Mouse (Mus musculus) lung, embryonic 15.5 days (tissue): ENCODE measurements at regions not wholly inside any gene's neighbourhood (a gene's known extent, or its start where the extent isn't known, plus 50 kb on each side); places are given as distances from the start of the nearest gene placed in this dataset.

Experiments
- ATAC-seq: fragments of 200-750 bp; cut with Nextera tagmentation; 2 replicates; pipeline ENCODE4 v1.8.0; 2017; ENCODE audit warnings: moderate number of reproducible peaks, borderline replicate concordance; ENCODE audit not compliant: low FRiP score, low TSS enrichment; ENCODE audit errors: extremely low read depth
- H3K27ac ChIP-seq: fragments of 300-500 bp; sonication (generic); 2 replicates; pipeline ENCODE4 v1.5.1; 2015; ENCODE audit warnings: moderate library complexity, mild to moderate bottlenecking, inconsistent platforms
- H3K27me3 ChIP-seq: fragments of 300-500 bp; sonication (generic); 2 replicates; pipeline ENCODE4 v1.6.1; 2015; ENCODE audit warnings: inconsistent platforms
- H3K36me3 ChIP-seq: fragments of 300-500 bp; sonication (generic); 2 replicates; pipeline ENCODE4 v1.6.1; 2015; ENCODE audit warnings: inconsistent platforms
- H3K4me1 ChIP-seq: fragments of 300-500 bp; sonication (generic); 2 replicates; pipeline ENCODE4 v1.6.1; 2015; ENCODE audit warnings: inconsistent platforms
- H3K4me2 ChIP-seq: fragments of 300-500 bp; sonication (generic); 2 replicates; pipeline ENCODE4 v1.6.1; 2015; ENCODE audit warnings: inconsistent platforms, mild to moderate bottlenecking, moderate library complexity
- H3K4me3 ChIP-seq: fragments of 300-500 bp; sonication (generic); 2 replicates; pipeline ENCODE4 v1.5.1; 2015; ENCODE audit warnings: mild to moderate bottlenecking, inconsistent platforms
- H3K9ac ChIP-seq: fragments of 300-500 bp; sonication (generic); 2 replicates; pipeline ENCODE4 v1.6.1; 2015; ENCODE audit warnings: inconsistent platforms
- H3K9me3 ChIP-seq: fragments of 300-500 bp; sonication (generic); 2 replicates; pipeline ENCODE4 v1.6.1; 2016; ENCODE audit warnings: inconsistent platforms
- WGBS: fragments of 180-500 bp; shearing (Covaris S2); methylation state at CpG from one replicate; pipeline ENCODE4 v1.1.7; 2015; 5-methylcytosine and 5-hydroxymethylcytosine counted together

DNA sequence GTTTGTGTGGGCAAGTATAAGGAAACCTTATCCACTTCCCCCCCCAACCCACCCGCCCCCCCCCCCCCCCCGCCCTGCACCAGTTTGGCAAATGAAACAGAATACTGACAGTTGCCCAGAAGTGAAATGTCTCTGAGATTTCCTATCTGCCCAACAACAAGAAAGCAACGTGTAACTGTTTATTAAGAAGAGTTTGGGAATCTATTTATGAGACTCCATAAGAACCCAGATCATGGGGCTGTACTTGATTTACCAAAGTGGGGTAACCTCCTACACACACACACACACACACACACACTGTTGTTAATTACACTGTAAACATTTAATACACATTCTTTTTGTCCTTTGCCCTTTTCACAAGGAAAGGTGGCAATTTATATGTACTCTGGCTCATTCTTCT, 165.6 kb upstream of the Tmem161b start:
- Histone ChIP-seq H3K4me3 (no peak overlapping the region), H3K9ac (no peak overlapping the region), H3K36me3 (no peaks in the 10 kb centered on the region), H3K4me2 (no peak overlapping the region), H3K27me3 (peaks cover 3% of the 10 kb centered on the region; the same call in 1 of the 2 replicates), H3K27ac (no peak overlapping the region), H3K9me3 (no peaks in the 10 kb centered on the region), H3K4me1 (no peaks in the 10 kb centered on the region)
- WGBS = 36% methylated on average over 2 of the region's 3 CpGs
- no peak for ATAC-seq

DNA sequence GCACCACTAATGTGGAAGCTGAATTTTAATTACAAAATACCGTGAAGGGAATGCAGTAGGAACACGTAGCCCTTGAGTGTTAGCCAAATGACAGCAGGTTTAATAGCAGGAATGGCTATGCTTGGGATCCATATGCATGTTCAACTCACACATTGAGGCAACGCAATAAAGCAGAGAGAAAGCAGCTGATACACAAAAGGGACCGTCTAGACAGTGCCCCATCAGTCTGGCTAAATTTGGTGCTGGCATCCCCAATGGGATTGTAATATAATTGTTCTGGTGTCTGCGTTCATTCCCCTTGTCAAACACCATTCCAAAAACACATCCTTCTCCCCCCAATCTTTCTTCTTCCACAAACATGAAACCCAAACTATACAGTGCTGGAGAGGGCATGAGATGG, 165.1 kb upstream of the Tmem161b start:
- Histone ChIP-seq H3K9me3 (no peaks in the 10 kb centered on the region), H3K4me3 (no peak overlapping the region), H3K27me3 (peaks cover 3% of the 10 kb centered on the region; the same call in 1 of the 2 replicates), H3K9ac (no peak overlapping the region), H3K4me2 (no peak overlapping the region), H3K27ac (no peak overlapping the region), H3K4me1 (no peaks in the 10 kb centered on the region), H3K36me3 (no peaks in the 10 kb centered on the region)
- WGBS = 69% methylated on average over 5 of the region's 5 CpGs
- no peak for ATAC-seq

DNA sequence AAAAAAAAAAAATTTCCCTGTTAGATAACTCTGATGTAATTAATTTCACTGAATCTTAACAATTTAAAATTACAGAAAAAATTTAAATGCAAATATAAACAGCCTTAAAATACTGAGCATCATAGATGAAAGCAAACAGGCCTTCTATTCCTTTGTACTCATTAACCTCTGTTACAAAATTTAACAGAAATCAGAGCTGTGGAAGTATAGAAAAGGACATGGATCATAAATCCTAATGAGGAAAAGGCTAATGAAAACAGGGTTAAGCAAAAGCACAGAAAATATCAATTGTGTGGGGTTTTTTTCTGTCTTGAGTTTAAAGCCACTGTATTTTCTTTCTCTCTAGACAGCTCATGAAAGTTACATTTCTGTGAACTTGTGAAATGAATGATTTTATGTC, 164.6 kb upstream of the Tmem161b start:
- no peaks in the 10 kb centered on the region for H3K9me3 ChIP-seq
- no peak for ATAC-seq
- no peak overlapping the region for H3K4me3 ChIP-seq
- H3K4me2 ChIP-seq = no peak overlapping the region
- peaks cover 3% of the 10 kb centered on the region; the same call in 1 of the 2 replicates for H3K27me3 ChIP-seq
- H3K27ac ChIP-seq = no peak overlapping the region
- H3K9ac ChIP-seq = no peak overlapping the region
- H3K36me3 ChIP-seq = no peaks in the 10 kb centered on the region
- H3K4me1 ChIP-seq = no peaks in the 10 kb centered on the region

DNA sequence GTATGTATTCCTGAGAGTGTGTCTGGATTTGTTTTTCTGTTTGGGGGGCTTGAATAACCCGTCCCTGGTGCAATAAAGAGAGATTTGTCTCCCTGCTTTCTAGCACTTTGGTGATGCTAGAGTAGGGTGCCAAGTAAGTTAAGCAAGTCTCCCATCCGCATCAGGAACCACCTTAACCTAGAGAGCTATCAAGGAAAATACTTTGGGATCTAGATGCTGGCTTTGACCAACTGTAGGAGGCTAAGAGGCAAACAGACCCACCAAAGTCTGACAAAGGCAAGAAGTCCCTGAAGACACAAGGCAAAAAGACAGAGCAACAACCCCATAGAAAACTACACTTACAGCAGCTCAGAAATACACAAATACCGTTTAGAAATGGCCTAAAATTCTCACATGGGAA, 163.8 kb upstream of the Tmem161b start:
- Histone ChIP-seq H3K9ac (no peak overlapping the region), H3K9me3 (no peaks in the 10 kb centered on the region), H3K4me3 (no peak overlapping the region), H3K36me3 (no peaks in the 10 kb centered on the region), H3K27ac (no peak overlapping the region), H3K4me1 (no peaks in the 10 kb centered on the region), H3K4me2 (no peak overlapping the region), H3K27me3 (peaks cover 3% of the 10 kb centered on the region; the same call in 1 of the 2 replicates)
- 68% methylated on average over 3 of the region's 3 CpGs for WGBS
- ATAC-seq = no peak

DNA sequence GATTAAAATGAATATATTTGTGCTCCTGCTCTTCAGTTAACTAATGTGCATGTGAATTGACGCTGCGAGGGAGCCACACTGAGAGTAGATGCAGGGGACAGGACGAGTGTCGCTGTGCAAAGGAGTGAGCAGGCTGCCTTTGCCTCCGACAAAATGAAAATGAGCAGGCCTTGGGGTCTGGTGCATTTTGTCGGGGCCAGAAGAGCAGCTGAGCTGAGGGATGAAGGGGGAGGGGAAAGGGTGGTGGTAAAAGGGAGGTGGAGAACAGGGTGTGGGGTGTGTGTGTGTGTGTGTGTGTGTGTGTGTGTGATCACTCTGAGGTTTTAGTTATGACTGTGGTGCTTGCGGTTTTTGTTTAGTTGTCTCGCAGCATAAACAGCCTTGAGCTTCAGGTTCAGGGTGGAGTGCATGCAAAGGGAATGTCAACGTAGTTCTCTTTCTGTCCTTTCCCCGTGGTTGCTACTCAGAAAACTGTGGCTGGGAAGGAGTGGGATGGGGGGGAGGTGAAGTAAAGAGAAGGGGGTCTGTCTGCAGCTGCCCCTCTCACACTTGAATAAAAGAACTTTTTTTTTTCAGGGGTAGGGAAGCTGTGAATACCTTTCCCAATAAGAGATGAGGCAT, 163.0 kb upstream of the Tmem161b start:
- 9% methylated on average over 10 of the region's 10 CpGs for WGBS
- H3K4me1 ChIP-seq = no peaks in the 10 kb centered on the region
- ATAC-seq = no peak
- no peak overlapping the region for H3K9ac ChIP-seq
- no peak overlapping the region for H3K4me2 ChIP-seq
- no peak overlapping the region for H3K4me3 ChIP-seq
- peaks cover 3% of the 10 kb centered on the region; the same call in 1 of the 2 replicates for H3K27me3 ChIP-seq
- H3K36me3 ChIP-seq = no peaks in the 10 kb centered on the region
- no peaks in the 10 kb centered on the region for H3K9me3 ChIP-seq
- no peak overlapping the region for H3K27ac ChIP-seq

DNA sequence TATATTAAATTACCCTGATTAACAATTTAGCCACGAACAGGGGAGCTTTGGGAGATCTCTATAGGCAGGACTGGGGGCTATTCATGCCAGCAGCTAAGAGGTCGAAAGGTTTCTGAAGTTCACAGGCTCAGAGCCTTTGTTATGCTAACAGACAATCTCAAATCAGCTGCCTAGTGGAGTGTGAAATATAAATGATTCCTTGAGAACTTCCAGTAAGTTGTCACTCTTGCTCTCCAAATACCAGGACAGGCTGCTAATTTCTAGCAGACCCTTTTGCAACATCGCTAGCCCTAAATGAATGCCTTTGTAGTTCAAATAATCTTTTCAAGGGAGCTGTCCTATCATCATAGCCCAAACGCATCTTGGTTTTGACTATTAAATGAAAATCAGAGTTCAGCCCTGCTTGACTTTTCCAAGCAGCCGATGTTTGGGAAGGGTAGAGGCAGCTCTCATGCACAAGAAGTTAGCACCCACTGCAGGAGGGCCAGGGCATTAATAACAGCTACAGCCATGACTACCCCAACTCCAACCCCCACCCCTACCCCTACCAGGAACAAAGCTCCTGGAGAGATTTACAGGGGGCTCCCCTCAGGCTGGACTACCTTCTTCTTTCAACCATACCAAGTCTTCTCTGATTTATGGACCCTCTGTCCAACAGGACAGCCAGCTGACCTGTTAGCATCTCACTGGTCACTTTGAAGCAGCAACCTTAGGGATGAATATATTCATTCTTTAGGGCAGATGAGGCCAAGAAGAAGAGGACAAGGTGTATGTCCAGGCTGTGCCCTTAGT, 162.2 kb upstream of the Tmem161b start:
- 22% methylated on average over 5 of the region's 5 CpGs for WGBS
- Histone ChIP-seq H3K4me2 (no peak overlapping the region), H3K27ac (no peak overlapping the region), H3K9ac (no peak overlapping the region), H3K9me3 (no peaks in the 10 kb centered on the region), H3K27me3 (peaks cover 3% of the 10 kb centered on the region; the same call in 1 of the 2 replicates), H3K4me1 (no peaks in the 10 kb centered on the region), H3K4me3 (no peak overlapping the region), H3K36me3 (no peaks in the 10 kb centered on the region)
- no peak for ATAC-seq

DNA sequence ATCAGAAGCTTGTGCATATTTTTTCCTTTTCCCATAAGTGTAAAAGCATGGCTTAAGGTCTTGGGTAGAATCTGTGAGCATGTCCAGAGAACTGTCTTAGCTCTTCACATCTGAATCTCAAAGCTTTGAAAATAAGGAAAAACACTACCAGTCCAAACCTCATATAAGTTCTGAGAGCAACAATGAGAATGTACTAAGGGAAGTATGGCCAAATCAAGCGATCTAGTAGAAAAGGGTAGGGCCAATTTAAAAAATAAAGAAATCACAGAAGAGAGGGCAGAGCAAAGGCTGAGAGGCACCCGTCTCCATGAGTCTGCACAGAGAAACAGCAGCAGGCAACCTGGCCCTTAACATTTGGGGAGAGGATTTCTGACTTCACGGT, 161.7 kb upstream of the Tmem161b start:
- H3K4me1 ChIP-seq = no peaks in the 10 kb centered on the region
- H3K9me3 ChIP-seq = no peaks in the 10 kb centered on the region
- WGBS = 69% methylated on average over 3 of the region's 3 CpGs
- no peak overlapping the region for H3K27ac ChIP-seq
- peaks cover 3% of the 10 kb centered on the region; the same call in 1 of the 2 replicates for H3K27me3 ChIP-seq
- no peak for ATAC-seq
- no peaks in the 10 kb centered on the region for H3K36me3 ChIP-seq
- H3K4me3 ChIP-seq = no peak overlapping the region
- H3K4me2 ChIP-seq = no peak overlapping the region
- no peak overlapping the region for H3K9ac ChIP-seq

DNA sequence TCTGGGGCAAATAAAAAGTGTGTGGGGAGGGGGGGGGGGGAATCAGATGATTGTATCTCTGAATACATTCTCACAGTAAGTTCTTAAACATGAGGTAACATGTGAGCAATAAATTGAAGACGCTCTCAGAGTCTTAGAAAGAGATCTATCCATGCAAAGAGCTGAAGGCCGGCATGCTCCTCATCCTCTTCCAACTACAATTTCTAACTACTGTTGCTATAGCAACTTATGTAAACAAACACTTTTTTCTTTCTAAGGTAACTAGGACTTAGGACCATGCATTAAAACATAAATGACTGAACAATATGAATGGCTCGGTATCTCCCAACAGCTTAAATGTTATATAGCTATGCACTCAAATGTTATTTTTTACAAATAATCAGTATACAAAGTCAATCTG, 161.2 kb upstream of the Tmem161b start:
- Histone ChIP-seq H3K9ac (no peak overlapping the region), H3K4me3 (no peak overlapping the region), H3K27me3 (peaks cover 3% of the 10 kb centered on the region; the same call in 1 of the 2 replicates), H3K36me3 (no peaks in the 10 kb centered on the region), H3K9me3 (no peaks in the 10 kb centered on the region), H3K4me1 (no peaks in the 10 kb centered on the region), H3K4me2 (no peak overlapping the region), H3K27ac (no peak overlapping the region)
- ATAC-seq = no peak
- WGBS = 67% methylated on average over 3 of the region's 3 CpGs

DNA sequence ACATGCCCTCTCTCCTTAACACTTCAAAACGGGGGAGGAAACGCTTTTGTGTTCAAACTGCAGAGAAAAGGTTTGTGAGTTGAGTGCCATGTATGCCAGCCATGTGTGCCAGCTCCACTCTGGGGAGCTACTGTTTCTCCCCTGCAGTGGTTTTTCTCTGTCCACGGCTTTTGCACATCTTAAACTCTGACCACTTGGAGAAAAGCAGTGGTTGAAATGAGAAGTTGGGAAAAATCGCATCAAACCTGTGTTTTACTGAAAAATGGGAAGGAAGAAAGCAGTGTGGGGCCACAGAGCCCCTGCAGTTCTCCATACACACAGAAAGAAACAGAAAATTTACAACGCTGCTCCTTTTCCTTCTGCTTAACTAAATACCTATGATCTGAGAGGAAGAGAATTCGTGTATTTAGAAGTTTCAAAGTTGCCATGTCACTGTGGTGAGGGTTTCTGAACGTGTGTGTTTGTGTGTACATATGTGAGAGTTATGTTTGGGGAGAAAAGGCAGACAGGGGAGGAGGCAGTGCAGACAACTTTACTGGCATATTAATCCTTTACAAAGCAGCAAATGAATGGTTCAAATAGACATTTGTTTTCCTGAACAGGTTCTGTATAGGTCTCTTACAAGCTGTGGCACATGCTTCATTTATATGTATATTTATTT, 160.1 kb upstream of the Tmem161b start:
- WGBS = 31% methylated on average over 7 of the region's 7 CpGs
- ATAC-seq = no peak
- Histone ChIP-seq H3K27ac (no peak overlapping the region), H3K4me2 (no peak overlapping the region), H3K27me3 (peaks cover 3% of the 10 kb centered on the region; the same call in 1 of the 2 replicates), H3K9me3 (no peaks in the 10 kb centered on the region), H3K4me1 (no peaks in the 10 kb centered on the region), H3K4me3 (no peak overlapping the region), H3K36me3 (no peaks in the 10 kb centered on the region), H3K9ac (no peak overlapping the region)

DNA sequence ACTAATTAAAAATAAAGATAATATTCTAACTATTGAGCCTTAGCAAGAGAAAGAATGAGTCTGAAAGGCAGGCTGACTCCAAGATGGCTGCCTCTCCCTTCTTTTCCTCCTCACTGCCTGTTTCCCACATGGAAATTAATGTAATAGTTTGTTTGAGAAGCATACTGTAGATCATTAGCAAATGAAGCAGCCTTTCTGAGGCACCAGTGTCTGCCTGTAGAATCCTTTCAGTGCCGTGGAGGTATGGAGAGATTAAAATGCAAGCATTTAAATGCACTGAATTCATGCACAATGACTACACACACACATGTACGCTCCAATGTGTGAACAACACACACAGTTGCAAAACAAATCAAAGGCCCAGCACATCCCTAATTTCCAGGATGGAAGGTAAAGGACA, 159.5 kb upstream of the Tmem161b start:
- no peak overlapping the region for H3K27ac ChIP-seq
- ATAC-seq = no peak

DNA sequence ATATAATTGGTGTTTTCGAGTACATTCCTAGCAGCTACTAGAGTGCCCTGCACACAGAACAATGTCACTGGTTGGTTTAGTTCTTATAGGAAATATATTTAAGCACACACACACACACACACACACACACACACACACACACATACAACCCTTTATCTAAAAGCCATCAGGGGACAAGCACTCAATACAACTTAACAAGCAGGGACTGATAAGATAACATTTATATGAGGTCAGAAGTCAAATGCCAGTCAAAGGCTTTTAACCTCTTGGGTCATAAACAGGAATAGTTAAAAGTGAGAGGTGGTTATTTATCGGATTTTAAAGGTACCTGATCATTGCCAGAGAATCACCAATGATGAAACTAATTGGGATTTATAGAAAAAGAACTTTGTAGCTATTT, 158.7 kb upstream of the Tmem161b start:
- Histone ChIP-seq H3K4me3 (no peak overlapping the region), H3K4me1 (no peaks in the 10 kb centered on the region), H3K36me3 (no peaks in the 10 kb centered on the region), H3K4me2 (no peak overlapping the region), H3K9me3 (no peaks in the 10 kb centered on the region), H3K27ac (no peak overlapping the region), H3K9ac (no peak overlapping the region), H3K27me3 (peaks cover 3% of the 10 kb centered on the region; the same call in 1 of the 2 replicates)
- WGBS = 28% methylated on average over 2 of the region's 2 CpGs
- no peak for ATAC-seq

More for the DNA sequence above, 159.5 kb upstream of the Tmem161b start:
- no peak overlapping the region for H3K4me3 ChIP-seq
- no peak overlapping the region for H3K4me2 ChIP-seq
- no peaks in the 10 kb centered on the region for H3K36me3 ChIP-seq
- no peaks in the 10 kb centered on the region for H3K4me1 ChIP-seq
- WGBS = 73% methylated on average over 2 of the region's 2 CpGs
- H3K9ac ChIP-seq = no peak overlapping the region
- no peaks in the 10 kb centered on the region for H3K9me3 ChIP-seq
- peaks cover 3% of the 10 kb centered on the region; the same call in 1 of the 2 replicates for H3K27me3 ChIP-seq
